In the genomic region with DNA sequence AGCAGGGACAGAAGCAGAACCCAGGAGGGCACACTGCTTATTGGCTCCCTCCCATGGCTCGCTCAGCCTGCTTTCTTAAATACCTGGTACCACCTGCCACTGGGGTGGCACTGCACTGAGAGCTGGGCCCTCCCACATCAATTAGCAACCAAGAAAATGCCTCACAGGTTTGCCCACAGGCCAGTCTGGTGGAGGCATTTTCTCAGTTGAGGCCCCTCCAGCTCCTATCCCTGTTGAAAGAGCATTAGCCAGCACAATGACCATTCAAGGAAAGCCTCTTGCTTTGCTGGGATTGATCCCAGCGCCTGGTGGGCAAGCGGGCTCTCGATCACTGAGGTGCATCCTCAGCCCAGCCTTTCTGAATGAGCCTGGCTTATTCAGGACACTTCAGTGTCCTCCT, we compare ENCODE assay signal across 19 mouse cellular contexts. TPM values are rescaled to one million over a fixed set of nuclear protein-coding genes. Genes with fewer than 3 reads are reported as not detected.
DNase-seq lines count a peak whose midpoint lies in the region; ATAC-seq lines count a peak whose summit lies in the region.
"Had no signal": no experiment of that assay in that cellular context is flagged by ENCODE, and none has a peak within 500 bp of the region (broad histone marks: within the 10 kb centered on the region; RNA-seq: fewer than 3 reads in every experiment).

No protein-coding gene starts in this region.

- no peaks in the 10 kb centered on the region for H3K36me3 ChIP-seq in midbrain, embryonic 11.5 days (ENCODE audit: control insufficient read depth, insufficient read depth, low read length)
- H3K36me3 ChIP-seq in midbrain, embryonic 14.5 days (ENCODE audit: control insufficient read depth, insufficient read depth, low read length): no peaks in the 10 kb centered on the region
- no peaks in the 10 kb centered on the region for H3K36me3 ChIP-seq in stomach, embryonic 14.5 days (ENCODE audit: control insufficient read depth, insufficient read depth, low read length)
- H3K36me3 ChIP-seq: embryonic facial prominence, embryonic 15.5 days; forebrain, embryonic 15.5 days; hindbrain, embryonic 13.5 days had no signal

- peak; percentile 82 for DNase-seq in heart, adult 11 months
- DNase-seq in heart, postnatal 10 days: no peak
- DNase-seq in midbrain, embryonic 11.5 days (ENCODE audit: low spot score, missing footprints): peak; percentile 78
- no peak for DNase-seq in midbrain, embryonic 14.5 days
- no peak for DNase-seq in embryo, embryonic 11 days
- DNase-seq in cerebellum, postnatal 4 days (ENCODE audit: low spot score in 2 of 2): no peak
- no peak for DNase-seq in frontal cortex, adult 2 months (ENCODE audit: extremely low spot score in 1 of 2, low spot score in 1 of 2)
- DNase-seq: adrenal gland, postnatal 10 days; cerebellum, adult 11 months; cerebellum, adult 9-10 months; cerebellum, postnatal 25 days; gastrocnemius, postnatal 14 days; heart, postnatal 4 days had no signal

- H3K9ac ChIP-seq in midbrain, embryonic 11.5 days (ENCODE audit: low read length): no peak overlapping the region
- no peak overlapping the region for H3K9ac ChIP-seq in midbrain, embryonic 14.5 days (replicated peaks; ENCODE audit: low read length)
- H3K9ac ChIP-seq in stomach, embryonic 14.5 days (replicated peaks; ENCODE audit: low read depth, low read length): no peak overlapping the region
- H3K9ac ChIP-seq: embryonic facial prominence, embryonic 15.5 days; forebrain, embryonic 15.5 days; heart, embryonic 13.5 days; hindbrain, embryonic 13.5 days had no signal

- no peak overlapping the region for H3K4me2 ChIP-seq in midbrain, embryonic 11.5 days
- no peak overlapping the region for H3K4me2 ChIP-seq in midbrain, embryonic 14.5 days (ENCODE audit: low read length)
- H3K4me2 ChIP-seq in stomach, embryonic 14.5 days (replicated peaks; ENCODE audit: low read depth, low read length): no peak overlapping the region
- H3K4me2 ChIP-seq: embryonic facial prominence, embryonic 15.5 days; forebrain, embryonic 15.5 days; heart, embryonic 13.5 days; hindbrain, embryonic 13.5 days had no signal

- H3K27me3 ChIP-seq in midbrain, embryonic 11.5 days (ENCODE audit: control insufficient read depth, insufficient read depth, low read length): no peaks in the 10 kb centered on the region
- H3K27me3 ChIP-seq in midbrain, embryonic 14.5 days (ENCODE audit: control insufficient read depth, insufficient read depth, low read length): no peaks in the 10 kb centered on the region
- H3K27me3 ChIP-seq in stomach, embryonic 14.5 days (ENCODE audit: control insufficient read depth, insufficient read depth, low read length): no peaks in the 10 kb centered on the region
- H3K27me3 ChIP-seq: embryonic facial prominence, embryonic 15.5 days; forebrain, embryonic 15.5 days; heart, embryonic 13.5 days; hindbrain, embryonic 13.5 days had no signal

- peaks cover 10% of the 10 kb centered on the region for H3K4me1 ChIP-seq in midbrain, embryonic 11.5 days (ENCODE audit: control insufficient read depth, insufficient read depth, low read length)
- H3K4me1 ChIP-seq in midbrain, embryonic 14.5 days (ENCODE audit: control insufficient read depth, insufficient read depth, low read length): 0 out of 2 replicates have a peak, but pooled peaks cover 4% of the 10 kb centered on the region
- H3K4me1 ChIP-seq in stomach, embryonic 14.5 days (ENCODE audit: control insufficient read depth, insufficient read depth, low read length): peaks cover 37% of the 10 kb centered on the region
- H3K4me1 ChIP-seq: heart, embryonic 13.5 days; hindbrain, embryonic 13.5 days had no signal

- intact Hi-C loops in heart, postnatal 10 days (cut with DNase I): loop anchor here (1.0 to 5.0 kb wide), 2 partner anchors 57 to 429 kb away; no protein-coding TSS in a partner anchor

- 15% methylated on average over 4 of the region's 4 CpGs for WGBS in midbrain, embryonic 11.5 days
- 14% methylated on average over 4 of the region's 4 CpGs for WGBS in midbrain, embryonic 14.5 days
- 75% methylated on average over 4 of the region's 4 CpGs for WGBS in stomach, embryonic 14.5 days

- no peaks in the 10 kb centered on the region for H3K9me3 ChIP-seq in midbrain, embryonic 11.5 days (ENCODE audit: control insufficient read depth, low read length)
- H3K9me3 ChIP-seq in midbrain, embryonic 14.5 days (ENCODE audit: control insufficient read depth, low read length): no peaks in the 10 kb centered on the region
- H3K9me3 ChIP-seq in stomach, embryonic 14.5 days (ENCODE audit: control insufficient read depth, low read depth, low read length): no peaks in the 10 kb centered on the region
- H3K9me3 ChIP-seq: embryonic facial prominence, embryonic 15.5 days; forebrain, embryonic 15.5 days; heart, embryonic 13.5 days; hindbrain, embryonic 13.5 days had no signal

- no peak overlapping the region for H3K4me3 ChIP-seq in midbrain, embryonic 11.5 days (ENCODE audit: low read depth, low read length)
- H3K4me3 ChIP-seq in midbrain, embryonic 14.5 days (replicated peaks; ENCODE audit: low read depth, low read length): no peak overlapping the region
- no peak overlapping the region for H3K4me3 ChIP-seq in stomach, embryonic 14.5 days (ENCODE audit: low read depth, low read length)
- H3K4me3 ChIP-seq: embryonic facial prominence, embryonic 15.5 days; erythroblast, embryonic 14.5 days; forebrain, embryonic 15.5 days; heart, embryonic 13.5 days; hindbrain, embryonic 13.5 days had no signal

- ATAC-seq in midbrain, embryonic 11.5 days (ENCODE audit: low FRiP score): no peak
- no peak for ATAC-seq in midbrain, embryonic 14.5 days (ENCODE audit: low FRiP score, low TSS enrichment)
- ATAC-seq in stomach, embryonic 14.5 days (ENCODE audit: insufficient number of reproducible peaks, insufficient read depth, low FRiP score, low read depth): no peak
- ATAC-seq: forebrain, embryonic 15.5 days had no signal

- no peak overlapping the region for H3K27ac ChIP-seq in midbrain, embryonic 11.5 days (ENCODE audit: low read depth, low read length)
- no peak overlapping the region for H3K27ac ChIP-seq in midbrain, embryonic 14.5 days (replicated peaks; ENCODE audit: low read depth, low read length)
- peak overlapping the region; percentile 91 for H3K27ac ChIP-seq in stomach, embryonic 14.5 days (ENCODE audit: low read length)
- H3K27ac ChIP-seq: forebrain, embryonic 15.5 days; heart, embryonic 13.5 days; hindbrain, embryonic 13.5 days had no signal

RNA-seq across cellular contexts. Expression of a gene that starts 40.5 kb away (rescaled TPM):
- 10 to 100 TPM; 10.6 to 13.9 TPM for total RNA-seq in heart, postnatal 10 days (2021)
- polyA plus RNA-seq in midbrain, embryonic 11.5 days (2014; fragmentation: Nextera tagmentation; extraction: Ambion mirVana): 7.1 and 9.8 TPM in 2 replicates
- 7.7 and 7.8 TPM in 2 replicates for polyA plus RNA-seq in midbrain, embryonic 14.5 days (2014; fragmentation: Nextera tagmentation; extraction: Ambion mirVana)
- 7.0 and 8.1 TPM in 2 replicates for polyA plus RNA-seq in stomach, embryonic 14.5 days (2014; fragmentation: Nextera tagmentation; extraction: Ambion mirVana)
- 21.1 TPM in 2 replicates for polyA plus RNA-seq in frontal cortex, adult 2 months (2012; rRNA removed)

Comparison
In these comparisons a context has a peak if more than half of its experiments do, and no peak if none do; other contexts are left out.
1. DNase-seq: peak in heart, adult 11 months (single experiment) and midbrain, embryonic 11.5 days (single experiment); none in heart, postnatal 10 days (0 of 2), midbrain, embryonic 14.5 days (single experiment), embryo, embryonic 11 days (single experiment), cerebellum, postnatal 4 days (0 of 2) and frontal cortex, adult 2 months (0 of 2).